Mouse (Mus musculus) brown adipose tissue, adult 24 weeks (tissue): ENCODE results near the gene Blmh. TPM values are rescaled to one million over a fixed set of nuclear protein-coding genes. Genes with fewer than 3 reads are reported as not detected.

Source experiments
- H3K27ac ChIP-seq: fragments of 200-500 bp; replicated peaks from 2 replicates; pipeline ENCODE4 v1.5.1; 2012; ENCODE audit warnings: low read depth, mild to moderate bottlenecking, low read length
- H3K4me1 ChIP-seq: fragments of 200-500 bp; 2 replicates; pipeline ENCODE4 v1.6.1; 2012; ENCODE audit warnings: low read length, mixed read lengths; ENCODE audit not compliant: control insufficient read depth, insufficient read depth, insufficient read length
- H3K4me3 ChIP-seq: fragments of 200-500 bp; 2 replicates; pipeline ENCODE4 v1.5.1; 2012; ENCODE audit warnings: low read depth, mild to moderate bottlenecking, low read length, moderate library complexity; ENCODE audit not compliant: insufficient read depth
- polyA plus RNA-seq: library from polyadenylated mRNA; stranded (reverse); fragments of >200 nt; gene quantifications from 2 replicates; pipeline ENCODE4 v1.2.4, GENCODE M21; 2012; ENCODE audit not compliant: missing spikeins, insufficient read depth, insufficient read length

The Blmh gene
- 23.5 and 32.1 TPM in 2 replicates for polyA plus RNA-seq

DNA sequence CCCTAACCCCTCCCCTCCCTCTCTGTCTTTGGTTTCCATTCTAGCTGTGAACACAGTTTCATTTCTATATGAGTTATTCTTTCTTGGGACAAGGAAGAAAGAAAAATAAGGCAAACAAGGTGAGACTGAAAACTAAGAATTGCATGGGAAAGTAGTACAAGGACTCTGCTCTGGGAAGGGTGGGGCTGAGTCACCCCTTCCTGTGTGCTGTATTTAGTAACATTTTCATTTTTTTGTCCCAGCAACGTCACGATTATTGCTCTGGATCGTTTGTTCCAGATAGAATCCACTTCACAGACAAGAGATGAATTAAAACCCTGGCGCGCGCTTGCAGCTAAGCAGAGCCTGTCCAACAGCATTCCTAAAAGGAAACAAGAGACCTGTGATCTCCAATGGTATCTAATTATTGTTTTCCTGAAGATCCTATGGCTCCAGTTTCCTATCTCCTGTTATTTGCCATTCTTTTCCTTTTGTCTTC is at the start of gene Blmh:
Gene Blmh (plus strand): TSS at position 51 of the 478 bp plus-strand sequence.
- Histone ChIP-seq H3K27ac (peak within 1 kb of the TSS; percentile 37; the same call in 1 of the 2 replicates), H3K4me1 (peaks cover 4% of the 10 kb centered on the region; the same call in 1 of the 2 replicates), H3K4me3 (no peak within 1 kb of the TSS)

- no peak overlapping the region for H3K27ac ChIP-seq
- no peaks in the 10 kb centered on the region for H3K4me1 ChIP-seq
- no peak overlapping the region for H3K4me3 ChIP-seq
These were observed 44.8 kb upstream of the Blmh start for GRCm38 (mm10) chr11:76879816-76880215.

DNA sequence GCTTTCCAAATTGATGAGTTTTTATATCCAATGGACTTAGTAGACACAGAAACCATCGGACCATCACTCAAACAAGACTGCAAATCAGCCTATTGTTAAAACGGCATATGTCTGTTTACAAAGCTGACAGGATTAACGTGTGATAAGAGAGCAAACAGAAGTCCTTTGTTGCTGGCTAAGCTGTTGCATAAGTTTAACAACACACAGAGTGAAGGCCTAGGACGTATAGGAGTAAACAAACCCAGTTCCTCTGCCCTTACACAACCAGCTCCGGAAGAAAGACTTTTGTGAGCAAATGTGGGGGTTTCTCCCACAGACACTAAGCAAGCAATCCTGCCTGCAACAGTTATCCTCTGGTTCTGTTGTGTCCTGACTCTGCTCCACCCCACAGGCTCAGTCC is 40.2 kb upstream of the Blmh start:
- H3K4me1 ChIP-seq: no peaks in the 10 kb centered on the region
- no peak overlapping the region for H3K4me3 ChIP-seq
- no peak overlapping the region for H3K27ac ChIP-seq

DNA sequence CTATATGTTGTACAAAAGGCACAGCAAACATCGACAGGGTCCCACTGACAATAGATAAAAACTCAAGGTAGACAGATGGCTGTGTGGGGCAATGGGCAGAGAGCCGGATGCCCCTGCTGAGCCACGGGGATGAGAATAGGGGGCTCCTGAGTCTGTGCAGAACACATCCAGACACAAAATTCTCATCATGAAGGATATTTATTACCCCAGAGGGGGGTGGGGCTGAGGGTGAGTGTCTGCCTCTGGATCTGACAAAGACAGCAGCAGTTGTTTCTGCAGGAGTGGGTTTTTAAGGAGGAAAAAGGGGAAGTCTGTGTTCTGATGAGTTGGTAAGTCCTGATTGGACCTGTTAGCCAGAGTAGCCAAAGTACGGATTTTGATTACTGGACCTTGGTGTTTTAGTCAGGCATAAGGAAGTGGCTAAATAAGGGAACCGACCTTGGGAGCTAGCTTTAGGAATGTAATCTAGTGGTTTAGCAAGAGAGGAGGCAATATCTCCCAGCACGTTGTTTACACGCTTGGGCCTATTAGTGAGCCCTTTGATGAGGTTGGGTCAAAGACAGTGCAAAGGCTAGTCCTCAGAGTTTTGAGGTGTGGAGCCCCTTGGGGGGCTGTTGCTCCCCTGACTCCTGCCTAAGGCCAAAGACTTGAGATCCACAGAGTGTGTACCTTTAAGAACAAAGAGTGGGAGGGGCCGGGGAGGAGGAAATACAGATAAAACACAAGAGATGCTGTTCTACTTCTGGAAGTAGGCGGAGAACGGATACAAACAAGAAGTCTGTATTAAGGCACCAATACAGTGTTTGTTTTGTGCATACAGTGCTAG is 35.1 kb upstream of the Blmh start:
- Histone ChIP-seq H3K4me3 (peak overlapping the region; percentile 7; the same call in 1 of the 2 replicates), H3K27ac (peak overlapping the region; percentile 77), H3K4me1 (peaks cover 24% of the 10 kb centered on the region)

GRCm38 (mm10) chr11:76891171-76891570 is 33.4 kb upstream of the Blmh start:
- Histone ChIP-seq H3K4me3 (no peak overlapping the region), H3K27ac (peak overlapping the region; percentile 51; the same call in 1 of the 2 replicates)

GRCm38 (mm10) chr11:76891738-76892349 is 32.8 kb upstream of the Blmh start:
- Histone ChIP-seq H3K27ac (peak overlapping the region; percentile 39), H3K4me1 (peaks cover 24% of the 10 kb centered on the region), H3K4me3 (no peak overlapping the region)

More at GRCm38 (mm10) chr11:76891171-76891570, 33.4 kb upstream of the Blmh start:
- H3K4me1 ChIP-seq: peaks cover 24% of the 10 kb centered on the region

DNA sequence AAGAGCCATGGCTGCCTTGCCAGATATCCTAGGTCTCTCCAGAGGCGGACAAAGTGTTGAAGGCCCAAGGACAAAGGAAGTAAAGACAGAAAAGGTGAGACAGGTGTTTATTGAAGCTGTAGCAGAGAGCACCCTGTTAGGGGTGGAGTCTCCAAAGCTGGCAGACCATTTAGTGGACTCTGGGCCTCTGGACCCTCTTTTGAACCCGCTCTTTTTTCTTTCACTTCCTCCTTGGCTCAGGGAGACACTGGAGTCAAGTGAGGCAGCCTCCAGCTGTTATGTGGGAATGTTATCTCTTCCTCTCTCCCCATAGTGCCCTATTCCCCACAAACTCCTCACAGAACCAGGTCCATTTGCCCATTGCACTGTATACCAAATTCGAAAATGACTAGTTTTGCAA is 31.6 kb upstream of the Blmh start:
- Histone ChIP-seq H3K4me1 (peaks cover 27% of the 10 kb centered on the region), H3K4me3 (no peak overlapping the region), H3K27ac (peak overlapping the region; percentile 86)

GRCm38 (mm10) chr11:76893570-76893969 is 31.0 kb upstream of the Blmh start:
- H3K27ac ChIP-seq: peak overlapping the region; percentile 86
- H3K4me3 ChIP-seq: no peak overlapping the region
- peaks cover 32% of the 10 kb centered on the region for H3K4me1 ChIP-seq

- Histone ChIP-seq H3K4me3 (no peak overlapping the region), H3K27ac (peak overlapping the region; percentile 86), H3K4me1 (peaks cover 32% of the 10 kb centered on the region)
These were observed 30.4 kb upstream of the Blmh start for GRCm38 (mm10) chr11:76894240-76894639.

DNA sequence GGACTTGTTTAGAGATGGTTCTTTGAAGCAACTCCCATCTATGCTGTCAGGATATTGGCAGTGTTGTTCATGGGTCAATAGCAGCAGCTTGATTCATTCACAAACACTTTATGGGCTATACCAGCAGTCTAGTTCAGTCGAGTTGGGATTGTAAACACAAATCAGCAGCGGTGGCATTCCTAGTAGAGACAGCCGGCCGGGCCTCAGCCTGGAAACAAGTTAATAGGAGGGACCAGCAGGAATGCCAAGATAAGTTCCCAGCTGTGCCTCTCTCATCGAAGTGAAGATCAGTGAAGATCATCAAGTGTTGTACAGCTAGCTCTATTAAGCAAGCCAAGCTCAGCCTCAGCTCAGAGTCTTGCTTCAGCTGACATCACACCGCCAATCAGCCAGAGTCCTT is 28.2 kb upstream of the Blmh start:
- Histone ChIP-seq H3K4me1 (peaks cover 27% of the 10 kb centered on the region), H3K27ac (no peak overlapping the region), H3K4me3 (no peak overlapping the region)

DNA sequence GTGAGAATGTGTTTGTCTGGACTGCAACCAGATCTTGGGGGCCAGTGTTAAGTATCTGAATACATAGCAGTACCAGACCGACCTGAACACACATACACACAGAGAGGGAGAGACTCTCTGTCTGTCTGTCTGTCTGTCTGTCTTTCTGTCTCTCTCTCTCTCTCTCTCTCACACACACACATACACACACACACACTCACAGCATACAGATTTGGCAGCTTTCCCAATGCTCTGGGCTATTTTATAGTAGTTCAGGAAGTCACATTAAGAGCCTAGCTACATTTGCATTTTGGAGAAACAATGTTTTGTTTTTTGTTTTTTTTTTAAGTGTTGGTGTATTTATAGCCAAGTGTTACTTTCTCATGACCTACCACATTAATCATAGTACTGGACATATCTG is 27.5 kb upstream of the Blmh start:
- Histone ChIP-seq H3K4me3 (no peak overlapping the region), H3K4me1 (peaks cover 22% of the 10 kb centered on the region), H3K27ac (no peak overlapping the region)

- Histone ChIP-seq H3K4me1 (peaks cover 17% of the 10 kb centered on the region), H3K27ac (peak overlapping the region; percentile 57), H3K4me3 (no peak overlapping the region)
These were observed 26.7 kb upstream of the Blmh start for GRCm38 (mm10) chr11:76897871-76898270.

DNA sequence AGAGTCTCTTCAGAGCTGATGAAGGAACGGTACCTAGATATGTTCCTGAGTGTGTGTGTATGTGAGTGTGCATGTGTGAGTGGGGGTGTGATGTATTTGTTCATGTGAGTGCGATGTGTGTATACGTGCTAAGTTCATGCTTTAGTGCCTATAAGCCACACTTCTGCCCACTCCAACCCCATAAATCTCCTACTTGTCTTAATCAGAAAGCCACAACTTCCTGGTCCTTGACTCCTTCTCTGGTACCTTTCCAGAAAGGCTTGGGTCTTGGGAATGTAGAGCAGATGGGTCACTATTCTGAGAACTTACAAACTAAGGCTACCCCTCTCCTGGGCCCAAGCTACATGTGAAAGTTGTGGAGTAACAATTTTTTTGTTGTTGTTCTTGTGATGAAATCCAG is 25.9 kb upstream of the Blmh start:
- peaks cover 10% of the 10 kb centered on the region for H3K4me1 ChIP-seq
- no peak overlapping the region for H3K27ac ChIP-seq
- H3K4me3 ChIP-seq: no peak overlapping the region

- Histone ChIP-seq H3K27ac (no peak overlapping the region), H3K4me3 (no peak overlapping the region), H3K4me1 (peaks cover 10% of the 10 kb centered on the region)
These were observed 24.6 kb upstream of the Blmh start for GRCm38 (mm10) chr11:76899758-76900738.
